Mouse (Mus musculus) embryonic facial prominence, embryonic 11.5 days (tissue): ENCODE results near the gene Optc. TPM values are rescaled to one million over a fixed set of nuclear protein-coding genes. Genes with fewer than 3 reads are reported as not detected.

ENCODE experiments used
- ATAC-seq: fragments of 200-750 bp; cut with Nextera tagmentation; replicated peaks from 2 replicates; pipeline ENCODE4 v1.8.0; 2017; ENCODE audit warnings: low read depth; ENCODE audit not compliant: insufficient number of reproducible peaks, low FRiP score, low TSS enrichment
- DNase-seq: peaks from one replicate; pipeline ENCODE4 v3.0.0-alpha.2; 2015; ENCODE audit warnings: low spot score
- H3K27ac ChIP-seq: fragments of 300-500 bp; sonication (generic); replicated peaks from 2 replicates; pipeline ENCODE4 v1.5.1; 2014; ENCODE audit warnings: mild to moderate bottlenecking, low read depth, low read length, control low read depth
- H3K27me3 ChIP-seq: fragments of 300-500 bp; sonication (generic); 2 replicates; pipeline ENCODE4 v1.6.1; 2014; ENCODE audit warnings: mild to moderate bottlenecking, low read length, moderate library complexity, mixed read lengths; ENCODE audit not compliant: control insufficient read depth, insufficient read depth
- H3K36me3 ChIP-seq: fragments of 300-500 bp; sonication (generic); replicated peaks from 2 replicates; pipeline ENCODE4 v1.6.1; 2014; ENCODE audit warnings: low read depth, mild to moderate bottlenecking, low read length, moderate library complexity, mixed read lengths; ENCODE audit not compliant: control insufficient read depth, insufficient read depth
- H3K4me1 ChIP-seq: fragments of 300-500 bp; sonication (generic); 2 replicates; pipeline ENCODE4 v1.6.1; 2014; ENCODE audit warnings: low read length, mixed read lengths; ENCODE audit not compliant: control insufficient read depth, insufficient read depth
- H3K4me2 ChIP-seq: fragments of 300-500 bp; sonication (generic); 2 replicates; pipeline ENCODE4 v1.6.1; 2014; ENCODE audit warnings: low read depth, mild to moderate bottlenecking, control low read depth, low read length, moderate library complexity
- H3K4me3 ChIP-seq: fragments of 300-500 bp; sonication (generic); 2 replicates; pipeline ENCODE4 v1.5.1; 2014; ENCODE audit warnings: low read depth, low read length, control low read depth
- H3K9ac ChIP-seq: fragments of 300-500 bp; sonication (generic); replicated peaks from 2 replicates; pipeline ENCODE4 v1.6.1; 2014; ENCODE audit warnings: mild to moderate bottlenecking, control low read depth, low read length
- H3K9me3 ChIP-seq: fragments of 300-500 bp; sonication (generic); replicated peaks from 2 replicates; pipeline ENCODE4 v1.6.1; 2016; ENCODE audit warnings: mild to moderate bottlenecking, low read length, inconsistent platforms, mixed read lengths; ENCODE audit not compliant: control insufficient read depth
- WGBS: fragments of 180-500 bp; shearing (Covaris S2); extraction: QIAGEN DNeasy Blood & Tissue Kit; methylation state at CpG from one replicate; pipeline ENCODE4 v1.1.7; 2014; 5-methylcytosine and 5-hydroxymethylcytosine counted together
- polyA plus RNA-seq: library from polyadenylated mRNA; unstranded; fragments of >200 nt; fragmentation: Nextera tagmentation; extraction: Ambion mirVana; gene quantifications from 2 replicates; pipeline ENCODE4 v1.2.1, GENCODE M21; 2014

Optc gene
- polyA plus RNA-seq, 1 experiment from 2014 or later, result 0.59 TPM

DNA sequence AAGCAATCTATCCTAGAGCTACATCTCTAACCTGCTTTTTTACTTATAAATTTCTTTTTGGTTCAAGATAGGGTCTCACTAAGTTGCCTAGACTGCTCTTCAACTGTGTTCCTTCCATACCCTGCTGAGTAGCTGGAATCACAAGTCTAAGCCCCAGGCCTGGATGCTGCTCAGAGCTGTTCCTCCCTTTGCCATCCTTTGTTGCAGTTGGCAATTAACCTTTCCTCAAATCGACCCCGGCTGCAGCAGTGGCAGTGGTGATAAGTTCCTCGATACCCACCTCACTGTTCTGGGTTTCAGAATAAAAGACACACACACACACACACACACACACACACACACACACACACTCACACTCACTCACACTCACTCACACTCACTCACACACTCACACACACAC lies 17.4 kb upstream of the Optc start:
- Histone ChIP-seq H3K4me3 (no peak overlapping the region), H3K27ac (no peak overlapping the region), H3K36me3 (no peaks in the 10 kb centered on the region), H3K9ac (no peak overlapping the region), H3K4me1 (peaks cover 4% of the 10 kb centered on the region), H3K27me3 (no peaks in the 10 kb centered on the region), H3K9me3 (no peaks in the 10 kb centered on the region), H3K4me2 (no peak overlapping the region)
- ATAC-seq, result no peak
- no peak for DNase-seq
- WGBS, result 89% methylated on average over 3 of the region's 3 CpGs

GRCm38 (mm10) chr1:133924141-133924875 lies 16.5 kb upstream of the Optc start:
- ATAC-seq (no peak), DNase-seq (peak; percentile 50)
- H3K4me2 ChIP-seq, result no peak overlapping the region
- H3K36me3 ChIP-seq, result no peaks in the 10 kb centered on the region
- WGBS, result 26% methylated on average over 7 of the region's 7 CpGs
- H3K4me1 ChIP-seq, result peaks cover 4% of the 10 kb centered on the region
- no peaks in the 10 kb centered on the region for H3K9me3 ChIP-seq
- H3K27ac ChIP-seq, result no peak overlapping the region
- no peak overlapping the region for H3K4me3 ChIP-seq
- H3K9ac ChIP-seq, result no peak overlapping the region
- no peaks in the 10 kb centered on the region for H3K27me3 ChIP-seq

GRCm38 (mm10) chr1:133923071-133923470 lies 15.3 kb upstream of the Optc start:
- DNase-seq (no peak), ATAC-seq (no peak)
- Histone ChIP-seq H3K27ac (no peak overlapping the region), H3K4me3 (no peak overlapping the region), H3K9ac (no peak overlapping the region), H3K9me3 (no peaks in the 10 kb centered on the region), H3K4me2 (no peak overlapping the region), H3K27me3 (no peaks in the 10 kb centered on the region), H3K36me3 (no peaks in the 10 kb centered on the region), H3K4me1 (peaks cover 4% of the 10 kb centered on the region)
- WGBS, result 90% methylated on average over 5 of the region's 5 CpGs

DNA sequence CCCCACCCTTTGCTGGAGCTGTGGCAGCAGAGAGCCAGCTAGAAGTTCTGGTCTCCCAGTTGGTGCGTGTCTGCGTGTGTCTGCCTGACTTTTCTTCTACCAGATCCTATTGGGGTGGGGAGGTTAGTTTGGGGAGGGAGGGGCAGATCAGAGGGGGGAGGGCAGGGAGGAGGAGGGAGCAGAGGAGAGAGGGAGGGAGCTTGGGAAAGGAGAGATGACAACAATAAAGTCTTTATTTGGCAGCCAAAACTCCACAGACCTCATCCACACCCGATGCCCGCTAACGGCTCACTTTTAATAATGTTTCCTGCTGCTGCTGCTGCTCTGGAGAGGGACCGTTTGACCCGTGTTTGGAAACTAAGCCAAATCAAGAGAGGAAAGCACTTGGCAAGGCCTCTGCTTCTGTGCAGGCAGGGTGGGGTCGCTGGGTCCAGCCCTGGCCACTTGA lies 13.5 kb upstream of the Optc start, which contains the start of gene Prelp:
Gene Prelp (minus strand): TSS at position 111 of the 448 bp plus-strand sequence.
- no peak for ATAC-seq
- no peak within 1 kb of the TSS for H3K27ac ChIP-seq
- DNase-seq, result no peak
- H3K36me3 ChIP-seq, result no peaks in the 10 kb centered on the region
- no peak within 1 kb of the TSS for H3K4me3 ChIP-seq
- no peaks in the 10 kb centered on the region for H3K9me3 ChIP-seq
- WGBS, result 11% methylated on average over 8 of the region's 8 CpGs
- H3K9ac ChIP-seq, result no peak within 1 kb of the TSS
- peaks cover 4% of the 10 kb centered on the region for H3K4me1 ChIP-seq
- no peaks in the 10 kb centered on the region for H3K27me3 ChIP-seq
- H3K4me2 ChIP-seq, result no peak within 1 kb of the TSS

- DNase-seq (no peak), ATAC-seq (no peak)
- H3K4me3 ChIP-seq, result no peak overlapping the region
- no peaks in the 10 kb centered on the region for H3K27me3 ChIP-seq
- H3K36me3 ChIP-seq, result no peaks in the 10 kb centered on the region
- peaks cover 4% of the 10 kb centered on the region for H3K4me1 ChIP-seq
- no peak overlapping the region for H3K4me2 ChIP-seq
- WGBS, result 34% methylated on average over 3 of the region's 3 CpGs
- no peaks in the 10 kb centered on the region for H3K9me3 ChIP-seq
- H3K27ac ChIP-seq, result no peak overlapping the region
- no peak overlapping the region for H3K9ac ChIP-seq
Measured at GRCm38 (mm10) chr1:133920876-133921275, 13.1 kb upstream of the Optc start.

DNA sequence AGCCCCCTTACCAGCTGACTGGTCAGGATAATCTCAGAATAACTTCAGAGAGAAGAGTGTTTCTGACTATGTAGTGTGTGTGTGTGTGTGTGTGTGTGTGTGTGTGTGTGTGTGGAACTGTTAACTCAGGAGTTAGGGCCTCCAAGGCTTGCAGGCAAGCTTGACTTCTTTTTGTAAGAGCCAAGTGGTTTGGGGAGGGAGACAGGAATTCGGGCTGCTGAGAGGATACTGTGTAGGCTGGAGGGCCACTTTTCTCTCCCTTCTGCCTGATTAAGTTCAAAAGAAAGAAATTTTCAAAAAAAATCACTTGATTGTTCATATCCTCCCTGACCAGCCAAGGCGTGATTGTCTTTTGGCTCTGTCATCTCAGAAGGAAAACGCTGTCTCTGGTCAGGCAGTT lies 12.6 kb upstream of the Optc start:
- no peaks in the 10 kb centered on the region for H3K36me3 ChIP-seq
- no peak overlapping the region for H3K4me2 ChIP-seq
- H3K27ac ChIP-seq, result no peak overlapping the region
- H3K27me3 ChIP-seq, result no peaks in the 10 kb centered on the region
- H3K4me3 ChIP-seq, result no peak overlapping the region
- peaks cover 4% of the 10 kb centered on the region for H3K4me1 ChIP-seq
- ATAC-seq (no peak), DNase-seq (no peak)
- WGBS, result 69% methylated on average over 3 of the region's 3 CpGs
- H3K9me3 ChIP-seq, result no peaks in the 10 kb centered on the region
- no peak overlapping the region for H3K9ac ChIP-seq

- no peak overlapping the region for H3K27ac ChIP-seq
- H3K36me3 ChIP-seq, result no peaks in the 10 kb centered on the region
- H3K4me3 ChIP-seq, result no peak overlapping the region
- WGBS, result 40% methylated on average over 6 of the region's 6 CpGs
- ATAC-seq (no peak), DNase-seq (no peak)
- no peak overlapping the region; the same call in 1 of the 2 replicates for H3K4me2 ChIP-seq
- peaks cover 4% of the 10 kb centered on the region for H3K4me1 ChIP-seq
- no peaks in the 10 kb centered on the region for H3K9me3 ChIP-seq
- no peaks in the 10 kb centered on the region for H3K27me3 ChIP-seq
- H3K9ac ChIP-seq, result no peak overlapping the region
Measured at GRCm38 (mm10) chr1:133918088-133918470, 10.3 kb upstream of the Optc start.

DNA sequence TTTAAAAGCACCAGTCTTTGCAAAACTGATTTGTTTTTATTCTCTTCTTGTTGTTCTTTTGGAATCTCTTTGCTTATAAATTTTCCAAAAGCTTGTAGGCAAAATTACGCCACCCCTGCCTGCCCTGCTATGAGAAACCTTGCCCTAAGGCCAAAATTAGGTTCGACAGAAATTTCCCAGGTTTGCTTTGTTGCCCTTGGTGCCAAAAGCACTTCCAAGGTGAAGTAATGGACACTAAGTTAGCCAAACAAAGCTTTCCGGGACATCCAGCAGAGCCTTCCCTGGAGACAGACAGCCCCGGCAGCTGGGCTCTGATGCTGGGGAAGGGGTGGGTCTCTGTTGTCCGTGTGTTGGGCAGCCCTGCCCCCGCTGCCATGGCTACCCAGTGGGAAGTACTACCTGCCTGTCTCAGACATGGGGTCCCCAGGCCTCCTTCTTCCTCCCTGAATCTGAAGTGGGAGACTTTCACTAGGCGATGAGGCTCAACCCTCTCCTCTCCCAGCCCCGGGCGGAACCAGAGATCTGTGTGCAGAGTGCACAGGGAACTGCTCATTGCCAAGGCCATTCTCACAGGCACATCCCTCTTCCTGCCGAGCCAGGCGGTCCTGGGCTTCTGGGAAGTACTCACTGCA lies 9.8 kb upstream of the Optc start:
- Histone ChIP-seq H3K4me2 (peak overlapping the region; percentile 7; the same call in 1 of the 2 replicates), H3K4me3 (no peak overlapping the region), H3K4me1 (peaks cover 4% of the 10 kb centered on the region), H3K9me3 (no peaks in the 10 kb centered on the region), H3K9ac (no peak overlapping the region), H3K27ac (no peak overlapping the region), H3K27me3 (no peaks in the 10 kb centered on the region), H3K36me3 (no peaks in the 10 kb centered on the region)
- peak; percentile 35 for DNase-seq
- WGBS, result 24% methylated on average over 11 of the region's 11 CpGs
- no peak; the same call in 1 of the 2 replicates for ATAC-seq
